Mouse (Mus musculus): ENCODE measurements around the gene Gab1. TPM values are rescaled to one million over a fixed set of nuclear protein-coding genes. Genes with fewer than 3 reads are reported as not detected.

The Gab1 gene
- total RNA-seq, 1 experiment from 2014 or later = not detected

Other genes starting within 250 kb of the Gab1 start
- gene Smarca5, start 141.0 kb downstream of the Gab1 start, total RNA-seq (2017) = 188 to 284 TPM (median 196 TPM) in 3 replicates
- 44.5 to 46.0 TPM (median 45.3 TPM) in 3 replicates for gene Usp38, start 134.4 kb upstream of the Gab1 start, total RNA-seq (2017)

All from monocyte, adult 5-6 weeks (primary cell).